Mouse (Mus musculus): ENCODE measurements at regions not wholly inside any gene's neighbourhood (a gene's known extent, or its start where the extent isn't known, plus 50 kb on each side); places are given as distances from the start of the nearest gene placed in this dataset.
A peak's percentile ranks its signal among the peaks of the same experiment; 100 is the strongest.

DNA sequence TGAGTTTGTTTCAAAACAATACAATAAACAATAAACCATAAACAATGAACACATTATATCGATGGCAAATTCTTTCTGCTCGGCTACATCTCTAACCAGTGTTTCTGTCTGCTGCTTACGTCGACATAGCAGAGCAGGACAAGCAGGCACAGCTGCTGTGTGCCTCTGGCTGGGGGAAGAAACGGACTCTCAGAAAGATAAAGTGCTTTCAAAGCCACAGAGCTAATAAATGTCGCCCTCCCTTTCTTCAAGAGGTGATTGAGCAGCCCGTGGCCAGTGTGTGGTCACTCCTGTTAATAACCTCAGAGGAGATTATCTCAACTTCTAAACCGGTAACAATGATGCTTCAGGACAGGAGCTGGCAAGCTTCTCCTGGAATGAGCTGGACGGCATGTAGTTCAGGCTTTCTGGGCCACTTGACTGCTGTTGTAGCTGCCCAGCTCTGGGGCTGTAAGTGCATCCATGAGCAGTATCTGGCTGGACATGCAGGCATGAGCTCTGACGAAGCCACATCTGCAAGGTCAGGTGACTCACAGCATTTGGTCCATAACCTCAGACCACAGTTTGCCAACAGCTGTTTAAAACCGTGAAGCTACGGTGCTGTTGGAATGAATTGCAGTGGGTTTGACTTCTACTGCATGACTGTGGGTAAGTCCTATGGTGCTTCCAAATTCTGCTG is 55.6 kb downstream of the Evx1 start:
- no peaks in the 10 kb centered on the region for H3K27me3 ChIP-seq
- no peak overlapping the region for H3K9ac ChIP-seq
- H3K9me3 ChIP-seq (replicated peaks), result no peaks in the 10 kb centered on the region
- no peak overlapping the region for H3K4me3 ChIP-seq
- H3K27ac ChIP-seq, result no peak overlapping the region
- no peak for ATAC-seq (replicated peaks; ENCODE audit: insufficient number of reproducible peaks, insufficient read depth, low FRiP score, low read depth)
- peaks cover 7% of the 10 kb centered on the region; the same call in 1 of the 2 replicates for H3K4me1 ChIP-seq (replicated peaks)
- no peak overlapping the region for H3K4me2 ChIP-seq
- H3K36me3 ChIP-seq, result no peaks in the 10 kb centered on the region
- 27% methylated on average over 12 of the region's 12 CpGs for WGBS

DNA sequence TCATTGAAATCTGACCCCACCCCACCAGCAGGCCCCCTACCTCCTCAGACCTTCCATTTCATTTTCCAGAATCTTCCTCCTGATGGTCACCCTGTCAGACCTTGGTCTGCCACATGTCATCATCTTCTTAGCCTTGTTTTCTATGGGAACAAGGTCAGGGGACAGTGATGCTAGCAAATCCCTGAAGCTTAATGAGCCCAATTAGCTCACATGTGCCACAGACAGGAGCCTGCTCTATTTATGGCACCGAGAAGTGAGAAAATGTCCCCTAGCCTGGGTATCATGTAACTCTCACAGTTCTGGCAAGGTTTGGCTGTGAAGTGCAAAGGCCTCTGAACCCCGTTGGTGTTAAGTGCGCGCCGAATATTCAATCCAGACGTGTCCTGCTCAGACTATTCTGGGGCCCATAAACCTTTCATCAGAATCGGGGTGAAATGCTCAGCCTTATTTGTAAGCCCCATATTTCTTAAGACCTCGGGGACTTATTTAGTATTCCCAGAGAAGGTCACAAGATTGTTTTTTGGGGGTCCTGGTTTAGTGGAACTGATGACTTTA is 57.6 kb downstream of the Evx1 start:
- no peak overlapping the region for H3K4me2 ChIP-seq
- H3K9ac ChIP-seq, result no peak overlapping the region
- ATAC-seq (replicated peaks; ENCODE audit: insufficient number of reproducible peaks, insufficient read depth, low FRiP score, low read depth), result no peak
- WGBS, result 61% methylated on average over 8 of the region's 8 CpGs
- no peak overlapping the region for H3K27ac ChIP-seq
- H3K4me1 ChIP-seq (replicated peaks), result peaks cover 7% of the 10 kb centered on the region; the same call in 1 of the 2 replicates
- no peaks in the 10 kb centered on the region for H3K9me3 ChIP-seq (replicated peaks)
- no peaks in the 10 kb centered on the region for H3K27me3 ChIP-seq
- H3K4me3 ChIP-seq, result no peak overlapping the region
- H3K36me3 ChIP-seq, result no peaks in the 10 kb centered on the region

DNA sequence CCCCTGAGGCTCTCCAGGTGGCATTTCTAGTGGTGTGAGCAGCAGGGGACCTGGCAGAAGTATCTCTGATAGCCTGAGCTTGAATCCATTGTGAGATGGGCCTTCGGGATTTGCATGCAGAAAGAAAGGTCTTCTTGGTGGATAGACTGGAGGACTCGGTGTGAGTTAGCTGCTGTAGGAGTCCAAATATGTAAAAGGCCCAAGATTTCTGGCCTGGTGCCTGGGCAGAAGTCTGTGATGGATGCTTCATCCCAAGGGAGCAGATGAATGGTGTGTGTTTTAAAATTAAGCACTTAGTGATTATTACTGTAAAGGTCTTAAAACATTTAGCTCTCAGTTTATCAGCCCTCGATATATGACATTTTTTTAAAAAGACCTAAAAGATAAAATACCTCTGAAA is 65.8 kb downstream of the Evx1 start:
- H3K9me3 ChIP-seq (replicated peaks), result no peaks in the 10 kb centered on the region
- H3K36me3 ChIP-seq, result no peaks in the 10 kb centered on the region
- H3K4me3 ChIP-seq, result no peak overlapping the region
- H3K4me2 ChIP-seq, result no peak overlapping the region
- H3K27ac ChIP-seq, result no peak overlapping the region
- no peaks in the 10 kb centered on the region for H3K27me3 ChIP-seq
- H3K9ac ChIP-seq, result no peak overlapping the region
- ATAC-seq (replicated peaks; ENCODE audit: insufficient number of reproducible peaks, insufficient read depth, low FRiP score, low read depth), result no peak
- 51% methylated on average over 3 of the region's 3 CpGs for WGBS
- H3K4me1 ChIP-seq (replicated peaks), result no peaks in the 10 kb centered on the region

DNA sequence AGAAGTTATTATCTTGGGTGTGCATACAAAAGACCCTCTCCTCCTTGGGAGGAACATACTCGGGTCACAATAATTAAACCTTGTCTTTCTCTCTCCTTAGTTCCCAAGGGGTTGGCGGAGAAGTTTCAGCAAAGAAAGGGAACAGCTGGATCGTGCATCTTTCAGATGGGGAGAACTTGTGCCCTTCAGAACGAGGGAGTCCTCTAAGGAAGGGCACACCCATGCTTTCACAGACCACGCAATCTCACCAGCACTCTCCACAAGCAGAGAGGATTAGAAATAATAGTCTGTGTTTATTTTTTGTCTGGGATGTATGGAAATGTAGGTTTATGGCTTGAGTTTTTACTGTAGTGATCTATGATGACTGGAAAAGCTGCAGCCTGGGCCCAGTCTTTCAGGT is 66.3 kb downstream of the Evx1 start:
- 44% methylated on average over 5 of the region's 5 CpGs for WGBS
- Histone ChIP-seq H3K27me3 (no peaks in the 10 kb centered on the region), H3K4me1 (replicated peaks) (no peaks in the 10 kb centered on the region), H3K9me3 (replicated peaks) (no peaks in the 10 kb centered on the region), H3K4me3 (no peak overlapping the region), H3K9ac (no peak overlapping the region), H3K27ac (no peak overlapping the region), H3K4me2 (no peak overlapping the region), H3K36me3 (no peaks in the 10 kb centered on the region)
- no peak for ATAC-seq (replicated peaks; ENCODE audit: insufficient number of reproducible peaks, insufficient read depth, low FRiP score, low read depth)

DNA sequence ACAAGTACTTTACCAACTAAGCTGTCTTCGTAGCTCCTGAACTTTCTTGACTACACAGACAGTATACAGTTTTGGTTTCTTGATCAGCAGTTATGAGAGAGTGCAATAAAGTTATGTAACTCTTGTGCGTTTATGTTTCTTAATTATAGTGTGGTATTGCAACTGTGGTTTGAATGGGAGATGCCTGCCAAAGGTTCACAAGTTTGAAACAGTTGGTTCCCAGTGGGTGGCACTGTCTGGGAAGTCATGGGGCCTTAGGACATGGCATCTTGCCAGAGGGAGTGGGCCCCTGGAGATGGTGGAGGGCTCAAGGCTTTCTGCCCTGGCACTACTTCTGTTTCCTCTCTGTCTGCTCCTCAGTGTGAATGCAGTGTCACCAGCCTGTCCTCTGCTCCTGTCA is 71.7 kb downstream of the Evx1 start:
- 89% methylated on average over 2 of the region's 2 CpGs for WGBS
- no peak for ATAC-seq (replicated peaks; ENCODE audit: insufficient number of reproducible peaks, insufficient read depth, low FRiP score, low read depth)
- Histone ChIP-seq H3K4me3 (no peak overlapping the region), H3K9ac (no peak overlapping the region), H3K4me1 (replicated peaks) (no peaks in the 10 kb centered on the region), H3K27ac (no peak overlapping the region), H3K9me3 (replicated peaks) (no peaks in the 10 kb centered on the region), H3K27me3 (no peaks in the 10 kb centered on the region), H3K36me3 (no peaks in the 10 kb centered on the region), H3K4me2 (no peak overlapping the region)

DNA sequence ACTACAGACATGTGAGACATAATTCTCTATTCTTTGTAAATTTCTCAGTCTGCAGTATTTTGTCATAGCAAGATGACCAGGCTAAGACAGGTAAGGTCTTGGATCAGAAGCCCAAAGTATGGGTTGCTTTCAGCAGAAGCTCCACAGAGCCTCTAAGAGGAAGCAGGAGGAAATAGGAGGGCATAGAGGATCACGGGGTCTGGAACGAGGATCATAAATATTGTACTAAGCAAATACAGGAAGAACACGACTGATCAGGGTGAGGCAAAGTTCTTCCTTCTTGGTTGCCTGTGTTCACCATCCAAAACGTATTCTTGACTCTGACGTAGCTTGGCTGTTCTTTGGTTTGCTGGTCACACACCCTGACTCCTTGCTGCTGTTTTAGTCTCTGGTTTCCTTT is 88.1 kb downstream of the Evx1 start:
- no peak overlapping the region for H3K9ac ChIP-seq
- no peak overlapping the region for H3K4me2 ChIP-seq
- no peaks in the 10 kb centered on the region for H3K4me1 ChIP-seq (replicated peaks)
- WGBS, result 66% methylated on average over 5 of the region's 5 CpGs
- H3K27me3 ChIP-seq, result no peaks in the 10 kb centered on the region
- H3K9me3 ChIP-seq (replicated peaks), result no peaks in the 10 kb centered on the region
- no peak for ATAC-seq (replicated peaks; ENCODE audit: insufficient number of reproducible peaks, insufficient read depth, low FRiP score, low read depth)
- no peak overlapping the region for H3K4me3 ChIP-seq
- H3K27ac ChIP-seq, result no peak overlapping the region
- no peaks in the 10 kb centered on the region for H3K36me3 ChIP-seq

DNA sequence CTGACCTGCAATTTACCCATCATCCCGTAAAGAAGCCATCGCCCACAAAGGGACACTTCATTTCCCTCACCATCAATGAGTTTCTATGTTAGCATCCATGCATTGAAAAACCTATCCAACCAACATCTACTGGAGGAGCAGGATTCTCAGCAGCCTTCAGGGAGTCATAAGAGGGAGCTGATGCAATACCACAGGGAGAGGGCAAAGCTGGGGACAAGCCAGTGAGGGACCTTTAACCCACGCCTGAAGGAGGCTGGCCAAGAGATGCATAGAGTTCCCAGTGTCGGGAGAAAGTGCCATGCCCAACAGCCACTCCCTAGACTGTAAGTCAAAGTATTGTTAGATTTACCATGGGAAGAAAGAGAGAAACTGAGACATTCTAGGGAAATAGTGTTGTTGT is 96.7 kb downstream of the Evx1 start:
- WGBS, result 88% methylated on average over 4 of the region's 4 CpGs
- no peak for ATAC-seq (replicated peaks; ENCODE audit: insufficient number of reproducible peaks, insufficient read depth, low FRiP score, low read depth)
- H3K27ac ChIP-seq, result no peak overlapping the region

DNA sequence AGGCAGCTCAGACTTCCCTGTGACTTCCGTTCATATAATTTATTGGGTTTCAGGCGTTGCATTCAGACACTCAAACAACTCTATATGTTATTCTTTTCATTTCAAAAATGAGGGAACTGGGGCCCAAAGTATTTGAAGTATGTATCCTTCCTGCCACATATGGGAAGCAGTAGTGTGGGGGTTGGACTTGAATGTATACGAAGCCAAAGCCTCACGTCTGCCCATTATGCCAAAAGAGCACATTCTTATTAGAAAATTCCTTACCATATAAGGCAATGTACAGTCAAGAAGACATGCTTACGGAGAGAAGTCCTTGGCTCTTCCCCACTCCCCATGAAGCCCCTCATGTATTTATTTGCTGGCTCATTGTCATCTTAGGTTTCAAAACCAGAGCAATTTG is 97.4 kb downstream of the Evx1 start:
- Histone ChIP-seq H3K9ac (no peak overlapping the region), H3K4me2 (no peak overlapping the region), H3K4me1 (replicated peaks) (no peaks in the 10 kb centered on the region), H3K4me3 (no peak overlapping the region), H3K27me3 (no peaks in the 10 kb centered on the region), H3K36me3 (no peaks in the 10 kb centered on the region), H3K9me3 (replicated peaks) (no peaks in the 10 kb centered on the region), H3K27ac (no peak overlapping the region)
- 60% methylated on average over 5 of the region's 5 CpGs for WGBS
- no peak for ATAC-seq (replicated peaks; ENCODE audit: insufficient number of reproducible peaks, insufficient read depth, low FRiP score, low read depth)

More for the DNA sequence above, 96.7 kb downstream of the Evx1 start:
- Histone ChIP-seq H3K4me2 (no peak overlapping the region), H3K4me3 (no peak overlapping the region), H3K9me3 (replicated peaks) (no peaks in the 10 kb centered on the region), H3K27me3 (no peaks in the 10 kb centered on the region), H3K4me1 (replicated peaks) (no peaks in the 10 kb centered on the region), H3K9ac (no peak overlapping the region), H3K36me3 (no peaks in the 10 kb centered on the region)

DNA sequence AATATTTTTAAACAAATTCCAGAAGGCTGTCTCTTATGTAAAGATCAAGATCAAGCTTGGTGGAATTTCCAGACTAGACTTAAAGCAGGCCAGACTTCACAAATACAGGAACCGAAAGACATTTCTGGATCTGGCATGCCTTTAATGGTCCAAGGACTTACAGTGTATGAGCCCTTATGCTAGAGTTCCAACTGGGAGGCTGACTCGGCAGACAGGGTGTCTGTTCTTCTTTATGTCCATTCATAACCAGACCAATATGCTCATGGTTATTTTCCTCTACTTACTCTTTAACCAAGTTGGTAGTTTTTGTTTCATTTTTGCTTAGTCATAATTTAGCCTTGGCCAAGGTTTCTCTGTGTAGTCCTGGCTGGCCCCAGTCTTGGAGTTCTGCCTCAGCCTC is 98.0 kb downstream of the Evx1 start:
- Histone ChIP-seq H3K27ac (no peak overlapping the region), H3K36me3 (no peaks in the 10 kb centered on the region), H3K4me2 (no peak overlapping the region), H3K9me3 (replicated peaks) (no peaks in the 10 kb centered on the region), H3K27me3 (no peaks in the 10 kb centered on the region), H3K4me3 (no peak overlapping the region), H3K4me1 (replicated peaks) (peaks cover 2% of the 10 kb centered on the region), H3K9ac (no peak overlapping the region)
- no peak for ATAC-seq (replicated peaks; ENCODE audit: insufficient number of reproducible peaks, insufficient read depth, low FRiP score, low read depth)
- 79% methylated on average over 2 of the region's 2 CpGs for WGBS

DNA sequence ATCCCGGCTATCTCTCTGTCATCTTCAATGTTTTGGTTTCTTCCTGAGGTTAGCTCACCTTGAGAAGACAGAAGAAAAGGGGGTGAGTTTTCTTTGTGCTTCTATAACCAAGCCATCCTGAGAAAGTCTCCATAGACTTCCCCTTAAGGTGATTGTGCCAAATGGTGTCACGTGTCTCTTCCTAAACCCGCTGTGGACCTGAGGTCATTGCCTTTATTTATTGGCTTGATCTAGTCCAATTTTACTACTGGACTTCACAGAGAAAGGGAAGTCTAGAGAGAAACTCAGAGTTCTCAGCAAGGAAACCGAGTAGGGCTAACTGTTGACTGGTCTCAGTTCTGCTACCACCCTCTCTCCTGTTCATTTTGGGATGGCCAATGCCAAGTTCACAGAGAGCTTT is 100.3 kb downstream of the Evx1 start:
- 89% methylated on average over 4 of the region's 4 CpGs for WGBS
- H3K27me3 ChIP-seq, result no peaks in the 10 kb centered on the region
- no peak overlapping the region for H3K4me3 ChIP-seq
- no peak overlapping the region for H3K9ac ChIP-seq
- H3K4me1 ChIP-seq (replicated peaks), result peaks cover 9% of the 10 kb centered on the region
- no peaks in the 10 kb centered on the region for H3K9me3 ChIP-seq (replicated peaks)
- H3K36me3 ChIP-seq, result no peaks in the 10 kb centered on the region
- no peak for ATAC-seq (replicated peaks; ENCODE audit: insufficient number of reproducible peaks, insufficient read depth, low FRiP score, low read depth)
- H3K27ac ChIP-seq, result no peak overlapping the region
- no peak overlapping the region for H3K4me2 ChIP-seq

DNA sequence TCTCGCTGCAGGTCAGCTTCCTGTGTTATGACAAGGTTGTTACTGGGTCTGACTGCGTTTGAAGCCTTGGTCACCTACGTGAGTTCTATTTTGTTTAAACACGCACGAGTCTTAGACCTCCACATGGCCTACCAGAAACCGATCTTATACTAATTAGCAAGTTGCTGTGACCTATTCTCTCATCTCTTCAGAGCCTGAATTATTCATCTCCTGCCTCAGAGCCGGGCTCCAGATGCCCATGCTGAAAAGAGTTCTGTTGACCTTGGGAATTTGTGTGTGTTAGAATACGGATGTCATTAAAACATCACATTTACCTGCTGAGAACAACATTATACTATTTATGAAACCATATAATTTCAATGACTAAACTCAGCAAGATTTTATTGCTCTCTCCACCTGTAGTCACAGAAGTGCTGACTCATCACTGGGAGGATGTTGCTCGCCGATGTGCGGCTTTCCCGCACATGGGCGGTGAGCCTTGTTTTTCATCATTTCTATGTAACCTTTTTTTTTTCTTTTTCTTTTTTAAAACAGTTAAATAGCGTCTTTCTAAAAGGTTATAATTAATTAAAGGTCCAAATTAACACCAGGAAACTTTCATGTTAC is 102.1 kb downstream of the Evx1 start:
- no peaks in the 10 kb centered on the region for H3K9me3 ChIP-seq (replicated peaks)
- no peak for ATAC-seq (replicated peaks; ENCODE audit: insufficient number of reproducible peaks, insufficient read depth, low FRiP score, low read depth)
- H3K27me3 ChIP-seq, result no peaks in the 10 kb centered on the region
- H3K4me2 ChIP-seq, result no peak overlapping the region
- 89% methylated on average over 14 of the region's 14 CpGs for WGBS
- H3K4me3 ChIP-seq, result no peak overlapping the region
- peaks cover 10% of the 10 kb centered on the region for H3K4me1 ChIP-seq (replicated peaks)
- H3K36me3 ChIP-seq, result no peaks in the 10 kb centered on the region
- H3K27ac ChIP-seq, result no peak overlapping the region
- H3K9ac ChIP-seq, result no peak overlapping the region

DNA sequence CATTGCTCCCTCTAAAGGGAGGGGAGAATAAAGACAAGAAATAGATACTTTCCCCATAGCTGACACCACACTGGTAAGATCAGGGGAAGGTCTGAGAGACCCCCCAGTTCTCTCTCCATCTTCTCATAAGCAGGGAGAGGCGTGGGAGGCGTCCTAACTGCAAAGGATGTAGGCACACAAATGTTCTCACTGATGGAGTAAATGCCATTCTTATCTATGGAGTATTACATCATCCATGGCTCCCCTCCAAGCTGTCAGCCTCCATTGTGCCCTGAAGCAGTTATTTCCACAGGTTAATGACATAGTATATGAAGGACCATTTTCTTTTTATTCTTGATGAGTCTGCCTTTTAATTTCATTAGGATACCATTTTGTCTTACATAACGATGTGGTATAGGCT is 103.2 kb downstream of the Evx1 start:
- Histone ChIP-seq H3K27ac (no peak overlapping the region), H3K4me2 (no peak overlapping the region), H3K9ac (no peak overlapping the region), H3K27me3 (no peaks in the 10 kb centered on the region), H3K36me3 (no peaks in the 10 kb centered on the region), H3K9me3 (replicated peaks) (no peaks in the 10 kb centered on the region), H3K4me1 (replicated peaks) (peaks cover 10% of the 10 kb centered on the region), H3K4me3 (no peak overlapping the region)
- 0 out of 2 replicates have a peak, but pooled peaks have one; percentile 60 for ATAC-seq (replicated peaks; ENCODE audit: insufficient number of reproducible peaks, insufficient read depth, low FRiP score, low read depth)
- 40% methylated on average over 3 of the region's 3 CpGs for WGBS

All from heart, embryonic 15.5 days (tissue).